In genomic region chr16:33123938-33124820, GRCm38 (mm10) we compare ENCODE assay signal across 10 mouse cellular contexts.
DNase-seq lines count a peak whose midpoint lies in the region; ATAC-seq and TF ChIP-seq lines count a peak whose summit lies in the region.
"Had no signal": no experiment of that assay in that cellular context is flagged by ENCODE, and none has a peak within 500 bp of the region (broad histone marks: within the 10 kb centered on the region; RNA-seq: fewer than 3 reads in every experiment).

No protein-coding gene starts in this region.

- intact Hi-C loops in left cerebral cortex, adult 2 months (cut with DNase I), result no loop called here

- H3K4me3 ChIP-seq in left cerebral cortex, adult 2 months, result no peak overlapping the region
- H3K4me3 ChIP-seq: lung, embryonic 15.5 days had no signal

- DNase-seq in CD4-positive, CD25-positive, alpha-beta regulatory T cell, adult 2 months (ENCODE audit: low read depth, low spot score), result peak; percentile 33
- peak; percentile 11 for DNase-seq in lung, postnatal 10 days
- no peak for DNase-seq in lung, postnatal 14 days
- peak; percentile 75 for DNase-seq in forelimb bud, embryonic 11.5 days (ENCODE audit: low read depth, low spot score)
- peak; percentile 49 for DNase-seq in mesoderm, embryonic 11.5 days (ENCODE audit: low read depth, low spot score)
- DNase-seq in left cerebral cortex, adult 2 months (ENCODE audit: extremely low spot score in 1 of 2, low spot score in 2 of 2), result no peak
- DNase-seq: gastrocnemius, postnatal 36 days had no signal

- no peak for TF ChIP-seq CTCF in left cerebral cortex, adult 2 months (IDR thresholded peaks at IDR 0.05)

- H3K27ac ChIP-seq in left cerebral cortex, adult 2 months, result no peak overlapping the region
- H3K27ac ChIP-seq: lung, embryonic 15.5 days had no signal

- no peak for ATAC-seq in CD4-positive, CD25-positive, alpha-beta regulatory T cell, adult 4 months
- no peak for ATAC-seq in megakaryocyte-erythroid progenitor cell, adult 5-6 weeks (replicated peaks; ENCODE audit: low FRiP score, low TSS enrichment, poor library complexity, severe bottlenecking)

Comparison
In these comparisons a context has a peak if more than half of its experiments do, and no peak if none do; other contexts are left out.
1. DNase-seq: peak in CD4-positive, CD25-positive, alpha-beta regulatory T cell, adult 2 months (single experiment), lung, postnatal 10 days (single experiment), forelimb bud, embryonic 11.5 days (single experiment) and mesoderm, embryonic 11.5 days (single experiment); none in lung, postnatal 14 days (single experiment) and left cerebral cortex, adult 2 months (0 of 2).